Mouse (Mus musculus) erythroblast, adult 5-6 weeks (primary cell): ENCODE data around the gene Mdm2. TPM values are rescaled to one million over a fixed set of nuclear protein-coding genes. Genes with fewer than 3 reads are reported as not detected.

Source experiments
- ATAC-seq: replicated peaks from 2 replicates; pipeline ENCODE4 v1.8.0; 2016; ENCODE audit warnings: moderate number of reproducible peaks, mild to moderate bottlenecking, moderate TSS enrichment, inconsistent platforms; ENCODE audit not compliant: poor library complexity, low FRiP score, severe bottlenecking
- total RNA-seq, 2 experiments: library from RNA; stranded (forward) in 1 of 2; stranded (reverse) in 1 of 2; fragments of 150-400 nt in 1 of 2; fragments of 200-764, 138-1000 nt in 1 of 2; gene quantifications; 2 replicates each; pipeline versions ENCODE4 v1.2.3 to v1.2.4; 2015 to 2017; ENCODE audit warnings: low replicate concordance in 2 of 2

The Mdm2 gene
- total RNA-seq, 2 experiments from 2014 or later: 28.7 to 29.8 TPM

- no peak for ATAC-seq
Measured at GRCm38 (mm10) chr10:117651587-117652377, 58.8 kb downstream of the Mdm2 start.

GRCm38 (mm10) chr10:117650725-117651124 lies 59.8 kb downstream of the Mdm2 start:
- no peak for ATAC-seq

- ATAC-seq: no peak
Measured at GRCm38 (mm10) chr10:117650042-117650655, 60.4 kb downstream of the Mdm2 start.

GRCm38 (mm10) chr10:117649292-117650041 lies 61.1 kb downstream of the Mdm2 start:
- ATAC-seq: no peak

GRCm38 (mm10) chr10:117648643-117649042 lies 61.9 kb downstream of the Mdm2 start:
- no peak for ATAC-seq

GRCm38 (mm10) chr10:117647964-117648472 lies 62.5 kb downstream of the Mdm2 start:
- no peak for ATAC-seq

GRCm38 (mm10) chr10:117647158-117647505 lies 63.4 kb downstream of the Mdm2 start:
- ATAC-seq: no peak

- no peak for ATAC-seq
Measured at GRCm38 (mm10) chr10:117646482-117647157, 63.9 kb downstream of the Mdm2 start.

- ATAC-seq: no peak
Measured at GRCm38 (mm10) chr10:117645487-117645964, 65.0 kb downstream of the Mdm2 start.

- no peak for ATAC-seq
Measured at GRCm38 (mm10) chr10:117644828-117645227, 65.7 kb downstream of the Mdm2 start.

GRCm38 (mm10) chr10:117644429-117644748 lies 66.2 kb downstream of the Mdm2 start:
- no peak for ATAC-seq

- ATAC-seq: no peak
Measured at GRCm38 (mm10) chr10:117643711-117644428, 66.7 kb downstream of the Mdm2 start.

GRCm38 (mm10) chr10:117643302-117643701 lies 67.3 kb downstream of the Mdm2 start:
- no peak for ATAC-seq

- ATAC-seq: no peak
Measured at GRCm38 (mm10) chr10:117642491-117643262, 67.9 kb downstream of the Mdm2 start.

- no peak for ATAC-seq
Measured at GRCm38 (mm10) chr10:117642201-117642450, 68.4 kb downstream of the Mdm2 start.

- ATAC-seq: no peak
Measured at GRCm38 (mm10) chr10:117641400-117642200, 69.0 kb downstream of the Mdm2 start.

GRCm38 (mm10) chr10:117640595-117641078 lies 69.9 kb downstream of the Mdm2 start:
- ATAC-seq: no peak
